Mouse (Mus musculus) ES-E14 (cell line): ENCODE measurements around the gene Six3. TPM values are rescaled to one million over a fixed set of nuclear protein-coding genes. Genes with fewer than 3 reads are reported as not detected.

Experiments
- DNase-seq: peaks from one replicate; pipeline ENCODE4 v3.0.0-alpha.2; 2013; ENCODE audit warnings: low read depth, low spot score
- H3K27ac ChIP-seq: 2 replicates; pipeline ENCODE4 v1.5.1; 2012; ENCODE audit warnings: low read depth, mild to moderate bottlenecking, low read length, moderate library complexity, mixed read lengths; ENCODE audit not compliant: poor library complexity, insufficient read depth, severe bottlenecking
- H3K36me3 ChIP-seq: 2 replicates; pipeline ENCODE4 v1.6.1; 2012; ENCODE audit warnings: mild to moderate bottlenecking, low read length, moderate library complexity, mixed read lengths; ENCODE audit not compliant: control insufficient read depth, poor library complexity, insufficient read depth, severe bottlenecking
- H3K4me1 ChIP-seq, 2 experiments: fragments of 150-350 bp in 1 of 2; sonication (generic) in 1 of 2; 2 replicates each; pipeline ENCODE4 v1.6.1; 2012; ENCODE audit warnings: low read length in 2 of 2, mild to moderate bottlenecking in 1 of 2, mixed read lengths in 1 of 2; ENCODE audit not compliant: control insufficient read depth in 2 of 2, insufficient read depth in 2 of 2, poor library complexity in 1 of 2
- H3K4me3 ChIP-seq, 2 experiments: fragments of 150-350 bp in 1 of 2; sonication (generic) in 1 of 2; 2 replicates each; pipeline ENCODE4 v1.5.1; 2012; ENCODE audit warnings: low read length in 2 of 2, low read depth in 1 of 2, mild to moderate bottlenecking in 1 of 2, mixed read lengths in 1 of 2; ENCODE audit not compliant: insufficient read depth in 1 of 2, poor library complexity in 1 of 2, severe bottlenecking in 1 of 2
- H3K9ac ChIP-seq: 2 replicates; pipeline ENCODE4 v1.6.1; 2012; ENCODE audit warnings: low read depth, mild to moderate bottlenecking, low read length, mixed read lengths; ENCODE audit not compliant: poor library complexity, insufficient read depth, severe bottlenecking
- H3K9me3 ChIP-seq: fragments of 150-350 bp; sonication (generic); 2 replicates; pipeline ENCODE4 v1.6.1; 2012; ENCODE audit warnings: low read depth, mild to moderate bottlenecking, low read length; ENCODE audit not compliant: control insufficient read depth, insufficient read depth
- CHD2 ChIP-seq: IDR thresholded peaks from 2 replicates; pipeline ENCODE4 v1.6.1; 2014; ENCODE audit warnings: mild to moderate bottlenecking, low read depth, low read length, inconsistent platforms
- HCFC1 ChIP-seq: IDR thresholded peaks from 2 replicates; pipeline ENCODE4 v1.6.1; 2012; ENCODE audit warnings: low read length, inconsistent platforms, borderline replicate concordance; ENCODE audit not compliant: insufficient read depth
- MAFK ChIP-seq: IDR thresholded peaks from 2 replicates; pipeline ENCODE4 v1.6.1; 2014; ENCODE audit warnings: mild to moderate bottlenecking, low read depth, low read length, inconsistent platforms; ENCODE audit not compliant: insufficient read depth
- ZC3H11A ChIP-seq: IDR thresholded peaks from 2 replicates; pipeline ENCODE4 v1.6.1; 2012; ENCODE audit warnings: low read depth, mild to moderate bottlenecking, inconsistent platforms, low read length, borderline replicate concordance
- ZNF384 ChIP-seq: IDR thresholded peaks from 2 replicates; pipeline ENCODE4 v1.6.1; 2012; ENCODE audit warnings: low read depth, low read length, inconsistent platforms
- in situ Hi-C, 2 experiments: fragments of 600-800 bp; cut with MboI; formaldehyde crosslinking; loops; one replicate each; pipeline ENCODE4 v1.15.1; 2025; ENCODE audit warnings: low sequenced_read_pairs in 2 of 2, inconsistent platforms in 1 of 2; ENCODE audit not compliant: unreplicated experiment in 2 of 2
- total RNA-seq: library from RNA; depleted of rRNA; stranded (reverse); fragments of 300-350 nt; gene quantifications from 2 replicates; pipeline ENCODE4 v1.2.3, GENCODE M21; 2012

The Six3 gene
- total RNA-seq, 1 experiment = not detected

DNA sequence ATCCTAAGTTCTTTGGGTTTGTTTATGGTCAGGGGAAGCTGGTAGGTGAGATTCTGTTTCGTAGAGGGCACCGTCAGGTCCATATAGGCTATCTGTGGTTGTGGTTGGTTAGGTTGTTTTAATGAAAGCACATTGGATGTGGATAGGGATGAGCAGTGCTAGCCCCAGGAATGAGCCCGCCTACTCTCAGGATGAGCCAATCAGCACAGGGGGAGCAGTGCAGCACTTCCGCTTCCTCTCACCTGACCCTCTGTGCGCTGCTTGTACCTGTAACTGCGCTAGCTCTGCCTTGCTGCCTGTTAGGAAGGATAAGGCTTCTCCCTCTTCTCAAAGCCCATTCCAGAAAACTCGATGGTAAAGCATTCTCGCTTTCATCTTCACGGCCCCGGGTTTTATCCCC is 17.6 kb upstream of the Six3 start:
- Histone ChIP-seq H3K4me1 (no peaks in the 10 kb centered on the region), H3K9ac (no peak overlapping the region), H3K9me3 (no peaks in the 10 kb centered on the region), H3K27ac (no peak overlapping the region), H3K36me3 (no peaks in the 10 kb centered on the region), H3K4me3 (peak overlapping the region in 1 of 2 experiments; percentile 72; a peak in 3 of 4 replicates)
- in situ Hi-C loops = no loop called here
- TF ChIP-seq HCFC1 (no peak), CHD2 (no peak), MAFK (no peak), ZNF384 (no peak), ZC3H11A (no peak)
- DNase-seq = no peak

DNA sequence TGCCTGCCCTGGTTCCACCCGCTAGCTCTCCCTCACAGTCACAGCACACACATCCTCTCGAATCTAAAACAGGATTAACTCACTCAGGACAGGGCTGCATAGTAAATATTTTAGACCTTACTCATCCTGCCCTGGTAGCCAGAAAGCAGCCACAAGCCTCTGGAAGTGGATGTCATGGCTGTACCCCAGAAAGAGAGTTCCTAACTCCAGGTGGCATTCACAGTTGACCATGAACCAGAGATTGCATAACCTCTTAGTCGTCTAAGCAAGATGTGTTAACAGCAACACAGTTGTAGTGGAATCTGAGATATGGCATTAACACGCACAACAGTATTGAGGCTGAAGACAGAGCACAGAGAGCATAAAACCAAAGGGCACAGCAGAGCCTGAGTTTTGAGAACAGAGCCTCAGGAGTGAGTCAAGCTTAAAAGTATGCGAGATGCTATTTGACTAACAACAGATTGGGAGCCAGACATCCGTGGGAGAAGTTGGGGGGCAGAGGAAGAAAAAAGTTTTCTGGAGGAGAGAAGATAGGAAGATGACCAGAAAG is 17.0 kb upstream of the Six3 start:
- Histone ChIP-seq H3K9ac (no peak overlapping the region), H3K4me3 (peak overlapping the region in 1 of 2 experiments; percentile 72; a peak in 3 of 4 replicates), H3K27ac (no peak overlapping the region), H3K36me3 (no peaks in the 10 kb centered on the region), H3K9me3 (no peaks in the 10 kb centered on the region), H3K4me1 (no peaks in the 10 kb centered on the region)
- DNase-seq = no peak
- in situ Hi-C loops = no loop called here
- TF ChIP-seq MAFK (no peak), ZNF384 (no peak), HCFC1 (no peak), CHD2 (no peak), ZC3H11A (no peak)

DNA sequence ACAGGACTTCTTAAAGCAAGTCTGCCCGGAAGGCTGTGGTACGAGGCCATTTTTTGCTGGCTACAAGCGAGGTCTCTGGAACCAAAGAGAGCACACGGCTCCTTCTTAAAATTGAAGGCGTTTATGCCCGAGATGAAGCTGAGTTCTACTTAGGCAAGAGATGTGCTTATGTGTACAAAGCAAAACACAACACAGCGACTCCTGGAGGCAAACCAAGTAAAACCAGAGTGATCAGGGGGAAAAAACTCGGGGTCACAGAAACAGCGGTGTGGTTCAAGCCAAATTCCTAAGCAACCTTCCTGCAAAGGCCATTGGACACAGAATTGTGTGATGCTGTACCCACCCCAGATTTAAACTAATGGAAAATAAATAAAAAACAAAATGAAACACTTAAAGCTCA is 13.9 kb upstream of the Six3 start:
- in situ Hi-C loops = no loop called here
- Histone ChIP-seq H3K9me3 (no peaks in the 10 kb centered on the region), H3K4me3 (no peak overlapping the region), H3K36me3 (no peaks in the 10 kb centered on the region), H3K9ac (no peak overlapping the region), H3K4me1 (no peaks in the 10 kb centered on the region), H3K27ac (no peak overlapping the region)
- TF ChIP-seq ZC3H11A (no peak), ZNF384 (no peak), MAFK (no peak), CHD2 (no peak), HCFC1 (no peak)
- no peak for DNase-seq

DNA sequence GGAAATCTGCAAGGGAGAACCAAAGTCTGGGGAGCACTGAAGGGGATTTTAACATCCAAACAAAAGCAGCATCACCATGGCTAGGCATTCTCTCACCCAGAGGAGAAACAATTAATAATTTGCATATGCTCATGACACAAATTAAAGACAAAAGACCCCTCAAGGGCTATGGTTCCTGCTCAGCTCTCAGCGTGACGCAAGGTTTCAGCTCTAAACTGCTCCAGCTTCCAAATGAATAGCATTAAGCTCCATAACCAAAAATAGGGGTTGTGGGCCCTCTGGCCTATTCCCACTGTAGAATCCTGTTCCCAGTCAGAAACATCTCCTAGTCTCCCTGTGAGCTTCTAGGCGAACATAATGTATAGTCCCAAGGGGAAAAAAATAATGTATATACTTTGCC is 6.9 kb upstream of the Six3 start:
- H3K4me3 ChIP-seq = no peak overlapping the region
- H3K27ac ChIP-seq = no peak overlapping the region
- no peaks in the 10 kb centered on the region for H3K36me3 ChIP-seq
- TF ChIP-seq MAFK = no peak
- H3K9ac ChIP-seq = no peak overlapping the region
- no peak for DNase-seq
- H3K4me1 ChIP-seq = peaks cover 2% of the 10 kb centered on the region in 2 experiments; a peak in 2 of 4 replicates
- no peaks in the 10 kb centered on the region for H3K9me3 ChIP-seq
- in situ Hi-C loops = no loop called here
